Comparison of ENCODE assay signal across 33 mouse cellular contexts in genomic region chr8:48764011-48764410, GRCm38 (mm10).
"Had no signal": no experiment of that assay in that cellular context is flagged by ENCODE, and none has a peak within 500 bp of the region (broad histone marks: within the 10 kb centered on the region; RNA-seq: fewer than 3 reads in every experiment).

No protein-coding gene starts in this region.

- H3K4me2 ChIP-seq: limb, embryonic 12.5 days; limb, embryonic 13.5 days; limb, embryonic 15.5 days; liver, embryonic 11.5 days; liver, embryonic 12.5 days; liver, embryonic 13.5 days; liver, embryonic 15.5 days; lung, embryonic 14.5 days; lung, embryonic 15.5 days; midbrain, embryonic 11.5 days; midbrain, embryonic 12.5 days; midbrain, embryonic 13.5 days; midbrain, embryonic 15.5 days; neural tube, embryonic 12.5 days; neural tube, embryonic 13.5 days had no signal

- ATAC-seq: liver, embryonic 12.5 days; liver, postnatal 0 days; lung, postnatal 0 days; midbrain, embryonic 13.5 days; midbrain, embryonic 15.5 days; midbrain, embryonic 16.5 days had no signal

- H3K4me1 ChIP-seq: limb, embryonic 13.5 days; limb, embryonic 15.5 days; liver, embryonic 12.5 days; liver, embryonic 13.5 days; liver, embryonic 15.5 days; lung, embryonic 15.5 days; megakaryocyte, embryonic 14.5 days; neural tube, embryonic 13.5 days had no signal

- H3K9ac ChIP-seq: limb, embryonic 12.5 days; limb, embryonic 13.5 days; limb, embryonic 15.5 days; liver, embryonic 12.5 days; liver, embryonic 13.5 days; liver, embryonic 14.5 days; liver, embryonic 15.5 days; liver, postnatal 0 days; lung, embryonic 14.5 days; lung, embryonic 15.5 days; midbrain, embryonic 12.5 days; midbrain, embryonic 13.5 days; midbrain, embryonic 15.5 days; neural tube, embryonic 12.5 days; neural tube, embryonic 13.5 days had no signal

- H3K36me3 ChIP-seq: limb, embryonic 10.5 days; limb, embryonic 12.5 days; limb, embryonic 13.5 days; limb, embryonic 15.5 days; liver, embryonic 12.5 days; liver, embryonic 13.5 days; liver, embryonic 15.5 days; lung, embryonic 15.5 days; midbrain, embryonic 12.5 days; midbrain, embryonic 13.5 days; midbrain, embryonic 15.5 days; neural tube, embryonic 12.5 days; neural tube, embryonic 13.5 days had no signal

- H3K9me3 ChIP-seq: limb, embryonic 10.5 days; limb, embryonic 12.5 days; limb, embryonic 13.5 days; limb, embryonic 15.5 days; liver, embryonic 12.5 days; liver, embryonic 13.5 days; liver, embryonic 15.5 days; lung, embryonic 15.5 days; midbrain, embryonic 10.5 days; midbrain, embryonic 12.5 days; midbrain, embryonic 13.5 days; midbrain, embryonic 15.5 days; neural tube, embryonic 12.5 days; neural tube, embryonic 13.5 days had no signal

- H3K27ac ChIP-seq: limb, embryonic 10.5 days; limb, embryonic 12.5 days; limb, embryonic 13.5 days; limb, embryonic 15.5 days; liver, embryonic 12.5 days; liver, embryonic 13.5 days; liver, embryonic 14.5 days; liver, embryonic 15.5 days; lung, embryonic 15.5 days; macrophage; midbrain, embryonic 10.5 days; midbrain, embryonic 12.5 days; midbrain, embryonic 13.5 days; midbrain, embryonic 15.5 days; neural tube, embryonic 12.5 days; neural tube, embryonic 13.5 days had no signal

- H3K4me3 ChIP-seq: limb, embryonic 10.5 days; limb, embryonic 12.5 days; limb, embryonic 13.5 days; limb, embryonic 15.5 days; liver, embryonic 12.5 days; liver, embryonic 13.5 days; liver, embryonic 15.5 days; lung, embryonic 15.5 days; megakaryocyte, embryonic 14.5 days; midbrain, embryonic 10.5 days; midbrain, embryonic 12.5 days; midbrain, embryonic 13.5 days; midbrain, embryonic 15.5 days; myocyte; neural tube, embryonic 12.5 days; neural tube, embryonic 13.5 days had no signal

- H3K27me3 ChIP-seq: limb, embryonic 12.5 days; limb, embryonic 13.5 days; limb, embryonic 15.5 days; liver, embryonic 12.5 days; liver, embryonic 13.5 days; liver, embryonic 15.5 days; megakaryocyte, embryonic 14.5 days; midbrain, embryonic 12.5 days; midbrain, embryonic 13.5 days; midbrain, embryonic 15.5 days; neural tube, embryonic 12.5 days; neural tube, embryonic 13.5 days had no signal

- DNase-seq: left cerebral cortex, postnatal 4 days; liver; liver, embryonic 13.5 days; liver, postnatal 0 days; lung, adult 18-20 months; lung, adult 2 months; lung, embryonic 14.5 days; lung, postnatal 10 days; lung, postnatal 14 days; lung, postnatal 36 days; lung, postnatal 4 days; midbrain, embryonic 14.5 days had no signal
